Mouse (Mus musculus) cortical plate, adult 2 months (tissue): ENCODE data around the gene Inpp5f.

ENCODE experiments used
- CTCF ChIP-seq: fragments of 200-500 bp; IDR thresholded peaks from 2 replicates; pipeline ENCODE4 v1.5.1; 2011; ENCODE audit warnings: mild to moderate bottlenecking, control low read depth, low read length; ENCODE audit not compliant: insufficient read depth; ENCODE audit errors: extremely low read depth
- POLR2A ChIP-seq: fragments of 200-500 bp; IDR thresholded peaks from 2 replicates; pipeline ENCODE4 v1.6.1; 2011; ENCODE audit warnings: mild to moderate bottlenecking, low read length, control low read depth; ENCODE audit not compliant: insufficient read depth; ENCODE audit errors: extremely low read depth

DNA sequence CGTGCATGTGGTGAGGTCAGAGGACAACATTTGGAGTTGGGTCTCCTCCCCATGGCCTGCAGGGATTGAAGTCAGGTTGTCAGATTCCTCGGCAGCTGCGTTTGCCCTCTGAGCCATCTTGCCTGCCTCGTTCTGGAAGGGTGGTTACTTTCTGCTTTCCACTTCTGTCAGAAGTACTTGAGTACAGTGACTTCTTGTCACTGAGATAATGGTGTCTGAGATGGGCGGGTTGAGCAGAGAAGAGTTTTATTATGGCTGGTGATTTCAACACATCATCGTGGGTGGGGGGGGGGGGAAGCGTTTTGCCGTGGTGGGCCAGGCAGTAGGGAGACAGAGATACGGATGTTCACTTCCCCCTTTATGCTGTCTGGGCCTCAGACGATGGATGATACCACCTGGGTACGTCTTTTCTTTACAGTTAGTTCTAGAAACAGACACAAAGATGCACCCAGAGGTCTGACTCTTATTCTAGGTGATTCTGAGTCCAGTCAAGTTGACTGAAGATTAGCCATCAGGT lies 53.8 kb downstream of the Inpp5f start:
- no peak for TF ChIP-seq POLR2A
- TF ChIP-seq CTCF, result no peak
